8 mouse cellular contexts compared by ENCODE assay signal in the genomic region with DNA sequence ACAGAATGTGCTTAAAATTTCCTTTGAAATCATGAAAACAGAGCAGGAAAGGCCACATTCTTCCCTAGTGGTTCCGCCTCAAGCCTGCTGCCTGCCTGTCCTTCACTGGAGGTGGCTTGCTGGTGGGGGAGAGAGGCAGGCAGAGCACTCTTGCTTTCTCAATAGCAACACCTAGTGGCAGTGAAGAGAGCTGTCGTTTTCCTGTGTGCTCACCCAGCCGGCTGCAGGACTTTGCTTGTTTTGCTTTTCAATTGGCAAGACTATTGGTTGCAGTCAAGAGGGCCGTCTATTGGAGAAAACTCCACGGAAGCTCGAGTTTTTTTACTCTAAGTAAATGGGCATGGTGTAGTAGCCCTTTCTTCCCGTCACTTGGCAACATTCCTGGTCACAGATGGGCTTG.
DNase-seq lines count a peak whose midpoint lies in the region; ATAC-seq and TF ChIP-seq lines count a peak whose summit lies in the region.

No protein-coding gene starts in this region.

- H3K4me2 ChIP-seq in midbrain, embryonic 16.5 days (ENCODE audit: low read length), result no peak overlapping the region
- peak overlapping the region; percentile 27 for H3K4me2 ChIP-seq in stomach, embryonic 15.5 days

- ATAC-seq in Patski, result peak; percentile 90
- peak; percentile 83 for ATAC-seq in midbrain, embryonic 16.5 days
- ATAC-seq in stomach, embryonic 15.5 days (ENCODE audit: insufficient read depth, low FRiP score, low read depth), result peak; percentile 74; the same call in 1 of the 2 replicates

- H3K4me1 ChIP-seq in limb, embryonic 10.5 days, result peaks cover 64% of the 10 kb centered on the region
- H3K4me1 ChIP-seq in midbrain, embryonic 16.5 days (ENCODE audit: control insufficient read depth, insufficient read depth, low read length), result peaks cover 21% of the 10 kb centered on the region
- 0 out of 2 replicates have a peak, but pooled peaks cover 4% of the 10 kb centered on the region for H3K4me1 ChIP-seq in stomach, embryonic 15.5 days

- H3K4me3 ChIP-seq in limb, embryonic 10.5 days, result no peak overlapping the region
- no peak overlapping the region for H3K4me3 ChIP-seq in midbrain, embryonic 16.5 days (ENCODE audit: low read depth, low read length)
- no peak overlapping the region for H3K4me3 ChIP-seq in stomach, embryonic 15.5 days (replicated peaks)

- WGBS in limb, embryonic 10.5 days, result 23% methylated on average over 7 of the region's 7 CpGs
- 12% methylated on average over 7 of the region's 7 CpGs for WGBS in midbrain, embryonic 16.5 days
- WGBS in stomach, embryonic 15.5 days, result 8% methylated on average over 7 of the region's 7 CpGs

- CTCF ChIA-PET in Patski (lab: Charles Lee), result interaction anchor here (0.9 to 1.7 kb wide), 7 partner anchors 14 to 415 kb away, joined by 3 to 18 read pairs (median 4); no protein-coding TSS in a partner anchor

- H3K9ac ChIP-seq in midbrain, embryonic 16.5 days (ENCODE audit: low read depth, low read length), result no peak overlapping the region
- H3K9ac ChIP-seq in stomach, embryonic 15.5 days, result no peak overlapping the region

- H3K36me3 ChIP-seq in limb, embryonic 10.5 days, result peaks cover 31% of the 10 kb centered on the region
- peaks cover 27% of the 10 kb centered on the region for H3K36me3 ChIP-seq in midbrain, embryonic 16.5 days (ENCODE audit: control insufficient read depth, insufficient read depth, low read length)
- H3K36me3 ChIP-seq in stomach, embryonic 15.5 days, result no peaks in the 10 kb centered on the region

- peak overlapping the region; percentile 56 for H3K27ac ChIP-seq in limb, embryonic 10.5 days
- H3K27ac ChIP-seq in midbrain, embryonic 16.5 days (ENCODE audit: low read length), result peak overlapping the region; percentile 50
- no peak overlapping the region for H3K27ac ChIP-seq in stomach, embryonic 15.5 days

- peak; percentile 71 for DNase-seq in A20 (ENCODE audit: low read depth, low spot score)
- no peak for DNase-seq in Patski (ENCODE audit: low read depth, low spot score)
- DNase-seq in embryo, embryonic 10 days (ENCODE audit: low spot score), result peak; percentile 90
- DNase-seq in gastrocnemius, postnatal 10 days, result peak; percentile 44
- DNase-seq in kidney, adult 18-20 months, result peak; percentile 55
- DNase-seq in limb, embryonic 10.5 days (ENCODE audit: low spot score), result peak; percentile 71

- in situ Hi-C loops in Patski (cut with MboI; ENCODE audit: low pct_unique_long_range_greater_than_20kb), result loop anchor here (10.0 to 25.0 kb wide), 2 partner anchors 822 to 1940 kb away; no protein-coding TSS in a partner anchor

- no peaks in the 10 kb centered on the region for H3K9me3 ChIP-seq in limb, embryonic 10.5 days (replicated peaks)
- no peaks in the 10 kb centered on the region for H3K9me3 ChIP-seq in midbrain, embryonic 16.5 days (replicated peaks; ENCODE audit: control insufficient read depth, low read length, poor library complexity, severe bottlenecking)
- H3K9me3 ChIP-seq in stomach, embryonic 15.5 days, result no peaks in the 10 kb centered on the region

- POLR2A ChIA-PET in Patski (lab: Charles Lee), result interaction anchor here (0.9 kb wide), 1 partner anchor 369 kb away, joined by 3 read pairs; no protein-coding TSS in a partner anchor

- no peaks in the 10 kb centered on the region for H3K27me3 ChIP-seq in Patski
- no peaks in the 10 kb centered on the region for H3K27me3 ChIP-seq in limb, embryonic 10.5 days (ENCODE audit: low read depth, poor library complexity, severe bottlenecking)
- no peaks in the 10 kb centered on the region for H3K27me3 ChIP-seq in midbrain, embryonic 16.5 days (ENCODE audit: control insufficient read depth, insufficient read depth, low read depth, low read length)
- H3K27me3 ChIP-seq in stomach, embryonic 15.5 days (replicated peaks), result no peaks in the 10 kb centered on the region

- peak; percentile 89 for TF ChIP-seq CTCF in Patski (IDR thresholded peaks at IDR 0.05)
